Mouse (Mus musculus) cerebellum, postnatal 36 days (tissue): ENCODE measurements around the gene Ndufs3.
"Not testable (repeated sequence)": the region's sequence is repeated elsewhere in the genome, so short reads cannot be mapped to it uniquely, and the experiment has no call there.

Experiments used
- DNase-seq, 2 experiments: peaks; one replicate each; pipeline ENCODE4 v3.0.0; 2021 to 2022; ENCODE audit warnings: mixed read lengths in 2 of 2

Gene Ndufs3

GRCm38 (mm10) chr2:90904856-90905224 is 213 bp upstream of the Ndufs3 start:
- no peak for DNase-seq

DNA sequence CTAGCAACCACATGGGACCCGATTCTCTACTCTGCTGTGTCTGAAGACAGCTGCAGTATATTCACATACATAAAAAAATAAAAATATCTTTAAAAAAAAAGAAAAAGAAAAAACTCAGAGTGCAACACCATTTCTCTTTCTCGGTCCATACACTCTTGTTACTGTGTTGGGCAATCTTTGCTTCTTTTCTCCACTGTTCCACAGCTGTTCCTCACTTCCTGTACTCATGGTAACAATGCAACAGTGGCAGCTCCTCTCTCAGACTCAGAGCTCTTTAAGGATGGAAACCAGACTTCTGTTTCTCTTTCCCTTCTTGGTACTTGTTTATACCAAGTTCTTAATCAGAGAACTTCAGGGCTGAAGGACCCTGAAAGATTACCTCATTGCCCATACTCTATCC is 1.2 kb downstream of the Ndufs3 start:
- no peak for DNase-seq

GRCm38 (mm10) chr2:90894299-90894677 is 10.3 kb downstream of the Ndufs3 start:
- DNase-seq = not testable (repeated sequence)

- no peak for DNase-seq
Observed at GRCm38 (mm10) chr2:90893673-90894298, 10.8 kb downstream of the Ndufs3 start.

DNA sequence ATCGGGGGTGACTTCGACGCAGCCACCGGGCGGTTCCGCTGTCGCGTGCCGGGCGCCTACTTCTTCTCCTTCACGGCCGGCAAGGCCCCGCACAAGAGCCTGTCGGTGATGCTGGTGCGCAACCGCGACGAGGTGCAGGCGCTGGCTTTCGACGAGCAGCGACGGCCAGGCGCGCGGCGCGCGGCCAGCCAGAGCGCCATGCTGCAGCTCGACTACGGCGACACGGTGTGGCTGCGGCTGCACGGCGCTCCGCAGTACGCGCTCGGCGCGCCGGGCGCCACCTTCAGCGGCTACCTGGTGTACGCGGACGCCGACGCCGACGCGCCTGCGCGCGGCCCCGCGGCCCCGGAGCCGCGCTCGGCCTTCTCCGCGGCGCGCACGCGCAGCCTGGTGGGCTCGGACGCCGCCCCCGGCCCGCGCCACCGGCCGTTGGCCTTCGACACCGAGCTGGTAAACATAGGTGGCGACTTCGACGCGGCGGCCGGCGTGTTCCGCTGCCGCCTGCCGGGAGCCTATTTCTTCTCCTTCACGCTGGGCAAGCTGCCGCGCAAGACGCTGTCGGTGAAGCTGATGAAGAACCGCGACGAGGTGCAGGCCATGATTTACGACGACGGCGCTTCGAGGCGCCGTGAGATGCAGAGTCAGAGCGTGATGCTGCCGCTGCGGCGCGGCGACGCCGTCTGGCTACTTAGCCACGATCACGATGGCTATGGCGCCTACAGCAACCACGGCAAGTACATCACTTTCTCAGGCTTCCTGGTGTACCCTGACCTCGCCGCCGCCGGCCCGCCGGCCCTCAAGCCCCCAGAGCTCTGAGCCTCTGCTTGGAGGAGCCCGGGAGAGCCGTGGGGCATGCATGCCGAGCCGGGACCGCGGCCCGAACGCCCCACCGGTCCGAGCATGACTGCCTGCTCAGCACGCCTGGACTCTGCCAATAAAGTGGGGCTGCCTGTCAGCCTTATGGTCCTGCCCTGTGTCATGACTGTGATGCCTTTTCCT is 14.8 kb downstream of the Ndufs3 start:
- DNase-seq = peak; percentile 69 to 75

GRCm38 (mm10) chr2:90887627-90888026 is 17.0 kb downstream of the Ndufs3 start:
- DNase-seq = no peak

- DNase-seq = peak in 1 of 2 experiments; percentile 38
Observed at GRCm38 (mm10) chr2:90886436-90886835, 18.2 kb downstream of the Ndufs3 start.

GRCm38 (mm10) chr2:90885218-90886041 is 19.2 kb downstream of the Ndufs3 start, which contains the start of gene C1qtnf4:
C1qtnf4 (plus strand) TSS chr2:90885860.
- DNase-seq = peak; percentile 66 to 75

DNA sequence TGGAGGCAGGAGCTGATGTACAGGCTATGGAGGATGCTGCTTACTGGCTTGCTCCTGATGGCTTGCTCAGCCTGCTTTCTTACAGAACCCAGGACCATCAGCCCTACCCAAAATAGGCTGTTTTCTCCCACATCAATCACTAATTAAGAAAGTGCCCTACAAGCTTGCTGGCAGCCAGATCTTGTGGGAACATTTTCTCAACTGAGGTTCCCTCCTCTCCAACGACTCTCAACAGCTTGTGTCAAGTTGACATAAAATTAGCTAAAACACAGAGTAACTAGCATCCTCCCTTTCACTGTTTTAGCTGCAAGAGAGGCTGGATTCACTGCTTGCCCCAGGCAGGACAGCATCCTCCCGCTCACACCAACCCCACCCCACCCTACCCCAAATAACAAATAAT is 22.8 kb downstream of the Ndufs3 start:
- DNase-seq = no peak

DNA sequence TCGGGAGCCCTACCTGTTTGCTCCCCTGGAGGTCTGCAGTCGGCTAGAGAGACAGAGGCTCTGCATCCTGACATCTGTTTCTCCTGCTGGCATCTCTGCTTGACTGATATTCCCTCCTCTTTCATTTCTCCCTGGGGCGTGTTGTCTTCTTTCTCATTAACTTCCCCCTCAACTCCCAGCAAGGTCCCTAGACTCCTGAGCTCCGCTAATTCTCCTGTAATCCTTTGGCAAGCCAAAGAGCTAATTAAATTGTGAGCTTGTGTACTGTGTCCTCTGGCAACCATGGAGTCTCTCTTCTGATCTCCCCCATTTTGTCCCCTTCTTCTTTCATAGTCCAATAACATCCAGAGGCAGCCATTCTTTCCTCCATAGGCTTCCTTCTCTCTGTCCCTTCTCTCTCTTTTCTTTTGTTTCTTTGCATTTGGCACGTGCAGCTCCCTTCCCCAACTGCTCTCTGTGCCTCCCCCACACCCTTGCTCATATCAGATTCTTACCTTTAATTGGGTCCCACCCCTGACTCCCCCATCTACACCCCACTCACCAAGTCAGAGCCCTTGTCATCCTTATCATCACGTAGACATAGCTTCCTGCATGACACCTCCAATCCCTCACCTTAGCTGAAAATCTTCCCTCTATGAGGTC is 24.4 kb downstream of the Ndufs3 start:
- no peak for DNase-seq

DNA sequence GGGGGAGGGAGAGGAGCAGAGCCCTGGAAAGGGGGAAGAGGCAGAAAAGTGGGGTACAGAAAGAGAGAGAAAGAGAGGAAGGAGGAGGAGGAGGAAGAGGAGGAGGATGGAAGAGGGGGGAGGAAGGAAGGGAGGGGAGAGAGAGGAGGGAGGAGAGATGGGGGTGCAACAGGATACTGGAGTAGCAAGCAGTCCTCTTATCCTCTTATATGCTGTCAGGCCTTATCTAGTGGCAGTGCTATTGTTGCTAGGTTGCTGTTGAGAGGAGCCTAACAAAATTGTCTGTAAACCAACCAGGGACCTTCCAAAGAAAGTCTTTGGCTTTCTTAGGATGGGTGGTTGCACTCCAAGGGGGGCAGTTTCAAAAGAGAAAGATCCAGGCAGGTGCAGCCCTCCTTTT is 25.2 kb downstream of the Ndufs3 start:
- no peak for DNase-seq

DNA sequence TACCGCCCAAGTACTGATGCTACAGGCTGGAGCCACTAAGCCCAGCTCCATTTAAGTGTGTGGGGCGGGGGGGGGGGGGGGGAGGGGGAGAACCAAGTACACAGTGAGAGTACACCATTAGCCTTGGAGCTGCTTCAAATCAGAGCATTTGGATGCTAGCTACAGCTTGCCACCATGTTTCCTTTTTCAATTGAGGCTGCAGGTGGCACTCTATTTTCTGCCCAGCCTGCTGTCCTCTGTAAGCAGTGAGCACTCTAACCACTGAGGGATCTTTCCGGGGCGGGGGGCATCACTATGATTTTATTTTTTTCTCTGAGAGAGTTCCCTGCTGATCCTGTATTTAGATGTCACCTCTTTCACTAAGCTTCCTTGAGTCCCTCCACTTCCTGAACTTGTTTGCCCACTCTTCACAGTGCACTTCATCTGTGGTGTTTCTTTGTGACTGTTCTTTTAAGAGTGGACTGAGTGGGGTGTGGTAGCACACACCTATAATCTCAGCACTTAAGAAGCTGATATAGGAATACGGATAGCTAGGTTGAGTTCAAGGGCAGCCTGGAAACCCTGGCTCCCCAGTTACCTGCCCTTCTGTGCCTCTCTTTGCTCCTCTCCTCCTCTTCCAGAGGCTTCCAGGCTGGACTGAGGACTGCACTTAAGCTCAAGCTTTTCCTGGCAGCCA is 26.9 kb downstream of the Ndufs3 start:
- DNase-seq = no peak

DNA sequence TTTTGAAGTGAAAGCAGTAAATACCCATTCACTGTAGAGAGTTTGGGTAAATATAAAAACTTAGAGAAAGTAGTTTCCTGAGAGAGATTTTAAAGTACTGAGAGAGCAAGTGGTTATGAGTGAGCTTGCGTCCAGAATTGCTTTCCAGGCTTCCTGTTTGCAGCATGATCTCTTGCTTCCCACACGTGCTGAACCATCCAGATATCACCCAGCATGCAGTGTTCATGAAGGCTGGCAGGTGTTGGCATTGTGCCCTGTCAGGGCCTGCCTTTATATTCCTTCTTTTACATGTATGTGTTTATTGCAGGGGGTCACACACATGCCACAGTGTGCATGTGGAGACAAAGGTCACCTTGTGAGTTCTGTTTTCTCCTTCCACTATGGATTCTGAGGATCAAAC is 29.4 kb downstream of the Ndufs3 start:
- no peak for DNase-seq

DNA sequence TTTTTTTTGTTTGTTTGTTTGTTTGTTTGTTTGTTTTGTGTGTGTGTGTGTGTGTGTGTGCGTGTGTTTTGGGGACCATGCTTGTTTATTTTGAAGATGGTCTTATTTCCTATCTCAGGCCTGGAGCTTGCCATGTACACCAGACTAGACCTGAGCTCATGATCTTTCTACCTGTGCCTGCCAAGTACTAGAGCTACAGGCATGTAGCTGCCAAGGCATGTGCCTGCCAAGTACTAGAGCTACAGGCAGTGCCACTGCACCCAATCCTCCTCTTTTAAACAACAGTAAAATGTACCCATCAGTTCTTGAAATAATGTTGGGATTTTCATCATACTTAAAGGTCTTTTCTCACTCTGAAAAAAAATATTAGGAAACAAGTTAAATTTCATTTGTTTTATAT is 30.6 kb downstream of the Ndufs3 start:
- DNase-seq = peak in 1 of 2 experiments; percentile 44

DNA sequence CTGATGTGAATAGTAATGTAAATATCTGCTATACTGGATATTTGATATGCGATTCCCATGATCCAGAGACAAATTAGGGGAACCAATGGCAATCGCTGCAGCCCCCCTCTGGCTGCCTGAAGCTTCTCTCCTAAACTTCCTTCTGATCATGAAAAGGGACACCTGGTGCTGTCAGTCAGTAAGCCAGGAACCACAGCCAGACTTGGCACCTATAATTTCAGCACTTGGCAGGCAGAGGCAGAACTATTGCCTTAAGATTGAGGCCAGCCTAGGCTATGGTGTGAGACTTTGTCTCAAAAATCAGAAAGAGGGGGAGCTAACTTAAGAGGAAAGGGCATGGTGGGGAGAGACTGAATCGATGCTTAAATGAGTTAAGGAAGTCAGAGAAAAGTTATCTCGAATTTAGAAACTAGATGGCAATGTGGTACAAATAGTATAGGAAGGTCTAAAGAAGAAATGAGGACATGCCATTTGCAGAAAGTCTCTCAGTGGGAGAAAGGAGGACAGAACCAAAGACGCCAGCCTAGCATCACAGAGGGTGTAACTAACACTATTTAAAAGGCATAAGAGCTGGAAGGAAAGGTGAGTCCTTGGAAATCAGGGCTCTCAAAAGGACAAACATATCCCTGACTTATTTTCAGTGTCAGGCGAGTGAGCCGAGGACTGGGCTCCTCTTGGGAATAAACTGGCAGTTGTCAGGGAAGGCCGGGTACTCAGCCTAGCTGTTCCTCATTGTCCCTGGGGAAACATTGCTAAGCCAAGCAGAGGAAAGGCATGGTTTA is 33.3 kb downstream of the Ndufs3 start:
- peak in 1 of 2 experiments; percentile 42 for DNase-seq

GRCm38 (mm10) chr2:90870136-90870601 is 34.5 kb downstream of the Ndufs3 start:
- DNase-seq = no peak

GRCm38 (mm10) chr2:90866524-90866923 is 38.1 kb downstream of the Ndufs3 start:
- DNase-seq = peak; percentile 85 to 88

- DNase-seq = no peak
Observed at GRCm38 (mm10) chr2:90864184-90864583, 40.4 kb downstream of the Ndufs3 start.

GRCm38 (mm10) chr2:90861486-90861885 is 43.1 kb downstream of the Ndufs3 start:
- no peak for DNase-seq

DNA sequence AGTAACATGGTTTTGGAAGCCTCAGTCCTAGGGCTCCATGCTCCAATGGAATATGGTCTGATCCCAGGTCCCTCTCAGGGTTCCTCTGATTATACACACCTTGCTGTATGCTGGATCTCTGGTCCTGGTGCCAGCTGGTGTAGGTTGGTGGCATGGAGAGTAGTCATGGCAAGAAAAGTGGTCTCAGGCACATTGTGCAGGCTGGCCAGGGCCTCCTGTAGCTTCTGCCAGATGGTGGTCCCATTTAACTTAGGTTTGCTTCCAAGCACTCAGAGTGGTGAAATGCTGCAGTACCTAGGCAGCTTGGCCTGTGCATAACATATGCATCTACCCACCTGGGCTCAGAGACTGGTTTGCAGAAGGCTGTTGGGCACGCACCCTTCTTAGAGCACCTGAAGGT is 54.2 kb downstream of the Ndufs3 start:
- DNase-seq = peak; percentile 71 to 74

DNA sequence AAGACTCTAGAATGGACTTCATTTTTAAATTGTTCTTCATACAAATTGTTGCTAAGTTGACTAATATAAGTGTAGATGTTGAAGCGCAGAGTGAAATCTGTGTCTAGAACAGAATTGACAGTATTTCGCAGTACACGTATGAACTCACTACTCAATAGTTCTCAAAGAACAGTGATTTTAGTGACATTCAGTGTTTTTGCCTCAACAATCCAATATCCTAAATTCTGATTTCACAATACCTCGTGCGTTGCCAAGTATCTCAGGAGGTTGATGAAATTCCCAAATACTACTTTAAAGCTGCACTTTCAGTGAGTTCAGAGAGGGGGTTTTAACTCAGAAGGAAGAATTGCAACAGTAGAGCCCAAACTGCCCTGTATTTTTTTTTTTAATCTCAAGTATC is 56.3 kb downstream of the Ndufs3 start:
- DNase-seq = no peak
